Mouse (Mus musculus) lung, adult 2 months (tissue): ENCODE results near the gene 4933406M09Rik.

Experiments used
- CTCF ChIP-seq: fragments of 200-500 bp; IDR thresholded peaks from 2 replicates; pipeline ENCODE4 v1.5.1; 2011; ENCODE audit warnings: mild to moderate bottlenecking, low read length, control low read depth; ENCODE audit not compliant: insufficient read depth
- POLR2A ChIP-seq: fragments of 200-500 bp; IDR thresholded peaks from 2 replicates; pipeline ENCODE4 v1.6.1; 2011; ENCODE audit warnings: low read depth, mild to moderate bottlenecking, control low read depth, low read length, borderline replicate concordance; ENCODE audit errors: extremely low read depth

GRCm38 (mm10) chr1:134342278-134342664 is 43.5 kb upstream of the 4933406M09Rik start:
- TF ChIP-seq POLR2A, result no peak
- TF ChIP-seq CTCF, result no peak
